In the genomic region with DNA sequence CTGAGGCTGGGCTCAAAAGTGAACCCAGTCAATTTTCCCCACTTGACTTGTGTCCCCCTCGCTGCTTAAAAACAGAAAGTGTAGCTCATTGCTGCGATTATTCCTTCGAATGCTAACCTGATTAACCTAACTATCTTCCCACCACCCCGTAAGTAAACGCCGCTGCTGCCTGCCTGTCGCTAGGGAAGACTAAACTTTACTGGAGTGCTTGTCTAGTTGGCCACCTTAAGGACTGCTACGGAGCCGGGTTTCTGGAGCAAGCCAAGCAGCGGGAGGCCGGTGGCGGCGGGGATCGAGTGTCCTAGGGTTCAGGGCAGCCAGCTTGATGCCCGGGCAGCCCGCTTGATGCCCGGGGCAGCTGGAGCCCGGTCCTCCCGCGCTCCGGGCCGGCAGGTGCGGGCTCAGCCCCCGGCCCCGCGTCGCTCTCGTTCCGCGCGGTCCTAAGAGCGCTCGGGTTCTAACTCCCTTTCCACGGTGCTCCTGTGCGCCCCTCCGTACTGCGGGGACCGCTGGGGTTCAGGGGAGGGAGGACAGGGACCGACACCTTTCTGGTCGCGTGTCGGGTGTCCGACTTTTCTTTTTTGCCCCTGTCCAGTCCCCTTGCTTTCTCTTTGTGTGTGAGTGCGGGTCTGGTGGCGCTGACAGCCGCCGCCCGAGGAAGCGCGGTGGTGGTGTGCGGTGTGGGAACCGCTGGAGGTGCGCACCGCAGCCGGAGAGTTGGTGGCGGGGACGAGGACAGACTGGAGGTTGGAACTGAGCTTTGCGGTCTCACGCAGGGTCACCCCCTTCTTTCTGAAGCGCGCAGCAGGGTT, we compare ENCODE assay signal across 8 mouse cellular contexts. TPM values are rescaled to one million over a fixed set of nuclear protein-coding genes. Genes with fewer than 3 reads are reported as not detected.
DNase-seq lines count a peak whose midpoint lies in the region; ATAC-seq and TF ChIP-seq lines count a peak whose summit lies in the region.

No protein-coding gene starts in this region.

- ATAC-seq in erythroblast, adult 5-6 weeks (replicated peaks; ENCODE audit: low FRiP score, poor library complexity, severe bottlenecking), result no peak
- peak; percentile 60 for ATAC-seq in forebrain, embryonic 13.5 days
- ATAC-seq in midbrain, postnatal 0 days (ENCODE audit: low FRiP score), result peak; percentile 33

- peak; percentile 79 for DNase-seq in brain, embryonic 14.5 days (ENCODE audit: low read depth)
- peak; percentile 65 for DNase-seq in hindbrain, embryonic 10.5 days (ENCODE audit: low spot score)
- DNase-seq in left cerebral cortex, adult 8-10 months (ENCODE audit: low spot score in 2 of 2), result peak; percentile 21 to 48
- DNase-seq in midbrain, postnatal 0 days (ENCODE audit: low spot score), result peak; percentile 57
- peak; percentile 39 for DNase-seq in thymus, postnatal 4 days

- no peak for TF ChIP-seq CTCF in brain, embryonic 14.5 days (IDR thresholded peaks at IDR 0.05; ENCODE audit: borderline replicate concordance, extremely low read depth, insufficient read depth, insufficient read length)
- no peak for TF ChIP-seq CTCF in midbrain, postnatal 0 days (IDR thresholded peaks at IDR 0.05)

- peak overlapping the region; percentile 98 for H3K4me2 ChIP-seq in forebrain, embryonic 13.5 days
- peak overlapping the region; percentile 98 for H3K4me2 ChIP-seq in midbrain, postnatal 0 days (ENCODE audit: low read depth, low read length, poor library complexity, severe bottlenecking)

- H3K27ac ChIP-seq in forebrain, embryonic 13.5 days, result peak overlapping the region; percentile 51
- H3K27ac ChIP-seq in hindbrain, embryonic 10.5 days, result peak overlapping the region; percentile 83
- peak overlapping the region; percentile 78 for H3K27ac ChIP-seq in midbrain, postnatal 0 days (ENCODE audit: low read depth, low read length)

- peak overlapping the region; percentile 20 for H3K4me3 ChIP-seq in erythroblast, embryonic 14.5 days (replicated peaks)
- peak overlapping the region; percentile 60 for H3K4me3 ChIP-seq in forebrain, embryonic 13.5 days
- peak overlapping the region; percentile 69 for H3K4me3 ChIP-seq in hindbrain, embryonic 10.5 days
- peak overlapping the region; percentile 60 for H3K4me3 ChIP-seq in midbrain, postnatal 0 days (ENCODE audit: low read depth, low read length)

- TF ChIP-seq POLR2A in brain, embryonic 14.5 days (IDR thresholded peaks at IDR 0.05; ENCODE audit: borderline replicate concordance, extremely low read depth, insufficient read depth, insufficient read length, poor library complexity, severe bottlenecking), result no peak

- peaks cover 96% of the 10 kb centered on the region for H3K27me3 ChIP-seq in erythroblast, embryonic 14.5 days (ENCODE audit: control insufficient read depth)
- peaks cover 94% of the 10 kb centered on the region for H3K27me3 ChIP-seq in forebrain, embryonic 13.5 days
- H3K27me3 ChIP-seq in hindbrain, embryonic 10.5 days (ENCODE audit: insufficient read depth, poor library complexity, severe bottlenecking), result peaks cover 98% of the 10 kb centered on the region
- peaks cover 3% of the 10 kb centered on the region; the same call in 1 of the 2 replicates for H3K27me3 ChIP-seq in midbrain, postnatal 0 days (ENCODE audit: insufficient read depth, low read length)

- peak overlapping the region; percentile 70 for H3K9ac ChIP-seq in forebrain, embryonic 13.5 days
- H3K9ac ChIP-seq in midbrain, postnatal 0 days (replicated peaks; ENCODE audit: low read length, poor library complexity, severe bottlenecking), result peak overlapping the region; percentile 67

- WGBS in forebrain, embryonic 13.5 days, result under 1% methylated on average over 54 of the region's 61 CpGs
- WGBS in hindbrain, embryonic 10.5 days, result under 1% methylated on average over 61 of the region's 61 CpGs
- WGBS in midbrain, postnatal 0 days, result under 1% methylated on average over 56 of the region's 61 CpGs

- no peaks in the 10 kb centered on the region for H3K36me3 ChIP-seq in erythroblast, embryonic 14.5 days (ENCODE audit: control insufficient read depth)
- H3K36me3 ChIP-seq in forebrain, embryonic 13.5 days (ENCODE audit: poor library complexity, severe bottlenecking), result no peaks in the 10 kb centered on the region
- H3K36me3 ChIP-seq in hindbrain, embryonic 10.5 days, result no peaks in the 10 kb centered on the region
- H3K36me3 ChIP-seq in midbrain, postnatal 0 days (ENCODE audit: insufficient read depth, low read length), result no peaks in the 10 kb centered on the region

- no peaks in the 10 kb centered on the region for H3K4me1 ChIP-seq in erythroblast, embryonic 14.5 days (ENCODE audit: control insufficient read depth)
- peaks cover 56% of the 10 kb centered on the region for H3K4me1 ChIP-seq in forebrain, embryonic 13.5 days
- peaks cover 64% of the 10 kb centered on the region for H3K4me1 ChIP-seq in hindbrain, embryonic 10.5 days (replicated peaks)
- peaks cover 10% of the 10 kb centered on the region; the same call in 1 of the 2 replicates for H3K4me1 ChIP-seq in midbrain, postnatal 0 days (ENCODE audit: insufficient read depth, low read length)

- H3K9me3 ChIP-seq in erythroblast, embryonic 14.5 days (ENCODE audit: control insufficient read depth, low read length), result peaks cover 2% of the 10 kb centered on the region; the same call in 1 of the 2 replicates
- H3K9me3 ChIP-seq in forebrain, embryonic 13.5 days (replicated peaks), result no peaks in the 10 kb centered on the region
- no peaks in the 10 kb centered on the region for H3K9me3 ChIP-seq in hindbrain, embryonic 10.5 days
- H3K9me3 ChIP-seq in midbrain, postnatal 0 days (ENCODE audit: low read length), result no peaks in the 10 kb centered on the region

RNA-seq across cellular contexts. Expression of a gene that starts 4.5 kb away (rescaled TPM):
- not detected in 2 replicates for polyA plus RNA-seq in erythroblast, embryonic 14.5 days (2012)
- total RNA-seq in erythroblast, adult 5-6 weeks (2015; ENCODE audit: low replicate concordance), result not detected in 2 replicates
- total RNA-seq in erythroblast, adult 5-6 weeks (2017; ENCODE audit: low replicate concordance), result not detected in 2 replicates
- polyA plus RNA-seq in brain, embryonic 14.5 days (2012; rRNA removed), result 4.3 and 7.8 TPM in 2 replicates
- 3.3 and 4.3 TPM in 2 replicates for polyA plus RNA-seq in forebrain, embryonic 13.5 days (2015; fragmentation: Nextera tagmentation; extraction: Ambion mirVana)
- polyA plus RNA-seq in hindbrain, embryonic 10.5 days (2016; fragmentation: Nextera tagmentation; extraction: Ambion mirVana), result 2.8 and 4.4 TPM in 2 replicates
- 10 to 100 TPM; 21.8 to 25.9 (median 23.7) TPM for total RNA-seq in left cerebral cortex, adult 8-10 months (2022)
- 7.4 and 7.9 TPM in 2 replicates for total RNA-seq in midbrain, postnatal 0 days (2014; rRNA removed)
- polyA plus RNA-seq in midbrain, postnatal 0 days (2015; fragmentation: Nextera tagmentation; extraction: Ambion mirVana), result 17.7 and 17.8 TPM in 2 replicates
